Mouse (Mus musculus): ENCODE results near the gene Rhox3f. TPM values are rescaled to one million over a fixed set of nuclear protein-coding genes. Genes with fewer than 3 reads are reported as not detected.

Rhox3f gene
- polyA plus RNA-seq (2021; fragmentation: Nextera tagmentation), result not detected in 2 replicates
- long read RNA-seq, experiment 1, result 0 reads
- long read RNA-seq, experiment 2, result 0 reads

GRCm38 (mm10) chrX:37580692-37581091, at the start of gene Rhox3f:
Gene Rhox3f (plus strand): TSS chrX:37580992.

GRCm38 (mm10) chrX:37541719-37542118, 39.1 kb upstream of the Rhox3f start, which contains the start of gene Rhox3e:
Gene Rhox3e (plus strand): TSS chrX:37542019.

GRCm38 (mm10) chrX:37557112-37557511, 23.7 kb upstream of the Rhox3f start, which contains the start of gene Rhox4e:
Gene Rhox4e (plus strand): TSS chrX:37557412.

GRCm38 (mm10) chrX:37571105-37571504, 9.7 kb upstream of the Rhox3f start, which contains the start of gene Rhox2f:
Gene Rhox2f (plus strand): TSS chrX:37571405.

GRCm38 (mm10) chrX:37607604-37608003, 26.8 kb downstream of the Rhox3f start, which contains the start of gene Rhox4f:
Gene Rhox4f (minus strand): TSS chrX:37607704.

GRCm38 (mm10) chrX:37628512-37628911, 47.7 kb downstream of the Rhox3f start, which contains the start of gene Rhox3g:
Gene Rhox3g (minus strand): TSS chrX:37628612.

Other genes with a start within 250 kb of the Rhox3f start
- not detected in 2 replicates for gene Rhox3a2, start 201.0 kb upstream of the Rhox3f start, polyA plus RNA-seq (2021; fragmentation: Nextera tagmentation)
- gene Rhox4a2, start 190.1 kb upstream of the Rhox3f start, polyA plus RNA-seq (2021; fragmentation: Nextera tagmentation), result not detected in 2 replicates
- not detected in 2 replicates for gene Rhox2b, start 168.9 kb upstream of the Rhox3f start, polyA plus RNA-seq (2021; fragmentation: Nextera tagmentation)
- gene Rhox4b, start 148.5 kb upstream of the Rhox3f start, polyA plus RNA-seq (2021; fragmentation: Nextera tagmentation), result not detected in 2 replicates
- not detected in 2 replicates for gene Rhox2c, start 127.3 kb upstream of the Rhox3f start, polyA plus RNA-seq (2021; fragmentation: Nextera tagmentation)
- gene Rhox3c, start 122.4 kb upstream of the Rhox3f start, polyA plus RNA-seq (2021; fragmentation: Nextera tagmentation), result not detected in 2 replicates
- not detected in 2 replicates for gene Rhox4c, start 100.7 kb upstream of the Rhox3f start, polyA plus RNA-seq (2021; fragmentation: Nextera tagmentation)
- not detected in 2 replicates for gene Rhox2d, start 87.6 kb upstream of the Rhox3f start, polyA plus RNA-seq (2021; fragmentation: Nextera tagmentation)
- not detected in 2 replicates for gene Rhox4d, start 66.6 kb upstream of the Rhox3f start, polyA plus RNA-seq (2021; fragmentation: Nextera tagmentation)
- gene Rhox2e, start 50.5 kb upstream of the Rhox3f start, polyA plus RNA-seq (2021; fragmentation: Nextera tagmentation), result not detected in 2 replicates
- not detected in 2 replicates for gene Rhox3e, start 39.0 kb upstream of the Rhox3f start, polyA plus RNA-seq (2021; fragmentation: Nextera tagmentation)
- not detected in 2 replicates for gene Rhox4e, start 23.6 kb upstream of the Rhox3f start, polyA plus RNA-seq (2021; fragmentation: Nextera tagmentation)
- not detected in 2 replicates for gene Rhox2f, start 9.6 kb upstream of the Rhox3f start, polyA plus RNA-seq (2021; fragmentation: Nextera tagmentation)
- gene Rhox4f, start 26.7 kb downstream of the Rhox3f start, polyA plus RNA-seq (2021; fragmentation: Nextera tagmentation), result not detected in 2 replicates
- not detected in 2 replicates for gene Rhox3g, start 47.6 kb downstream of the Rhox3f start, polyA plus RNA-seq (2021; fragmentation: Nextera tagmentation)
- gene Rhox2g, start 62.5 kb downstream of the Rhox3f start, polyA plus RNA-seq (2021; fragmentation: Nextera tagmentation), result not detected in 2 replicates
- gene Rhox4g, start 70.3 kb downstream of the Rhox3f start, polyA plus RNA-seq (2021; fragmentation: Nextera tagmentation), result not detected in 2 replicates
- gene Rhox3h, start 87.8 kb downstream of the Rhox3f start, polyA plus RNA-seq (2021; fragmentation: Nextera tagmentation), result not detected in 2 replicates
- gene Rhox2h, start 92.3 kb downstream of the Rhox3f start, polyA plus RNA-seq (2021; fragmentation: Nextera tagmentation), result not detected in 2 replicates
- gene Rhox5, start 223.8 kb downstream of the Rhox3f start, polyA plus RNA-seq (2021; fragmentation: Nextera tagmentation), result 0.28 TPM in 1 of 2 replicates, not detected in the other
- gene Rhox6, start 245.9 kb downstream of the Rhox3f start, polyA plus RNA-seq (2021; fragmentation: Nextera tagmentation), result not detected in 2 replicates